Mouse (Mus musculus) heart, postnatal 0 days (tissue): ENCODE results near the gene 2410131K14Rik. TPM values are rescaled to one million over a fixed set of nuclear protein-coding genes. Genes with fewer than 3 reads are reported as not detected.

Experiments used
- ATAC-seq: fragments of 200-750 bp; cut with Nextera tagmentation; 2 replicates; pipeline ENCODE4 v1.8.0; 2017; ENCODE audit warnings: low read depth, moderate number of reproducible peaks, moderate library complexity; ENCODE audit not compliant: insufficient read depth
- DNase-seq: peaks from one replicate; pipeline ENCODE4 v3.0.0-alpha.2; 2016; ENCODE audit warnings: low spot score
- H3K27ac ChIP-seq: fragments of 300-500 bp; sonication (generic); 2 replicates; pipeline ENCODE4 v1.5.1; 2014; ENCODE audit warnings: low read depth, mild to moderate bottlenecking
- H3K27me3 ChIP-seq: fragments of 300-500 bp; sonication (generic); 2 replicates; pipeline ENCODE4 v1.6.1; 2014; ENCODE audit warnings: low read length, mixed read lengths; ENCODE audit not compliant: control insufficient read depth, insufficient read depth
- H3K36me3 ChIP-seq: fragments of 300-500 bp; sonication (generic); replicated peaks from 2 replicates; pipeline ENCODE4 v1.6.1; 2014; ENCODE audit warnings: low read length, mixed read lengths; ENCODE audit not compliant: control insufficient read depth, insufficient read depth
- H3K4me1 ChIP-seq: fragments of 300-500 bp; sonication (generic); 2 replicates; pipeline ENCODE4 v1.6.1; 2014; ENCODE audit warnings: antibody characterized with exemption; ENCODE audit not compliant: control insufficient read depth, insufficient read depth
- H3K4me2 ChIP-seq: fragments of 300-500 bp; sonication (generic); 2 replicates; pipeline ENCODE4 v1.6.1; 2014; ENCODE audit warnings: low read depth, mild to moderate bottlenecking, low read length, moderate library complexity
- H3K4me3 ChIP-seq: fragments of 300-500 bp; sonication (generic); 2 replicates; pipeline ENCODE4 v1.5.1; 2014; ENCODE audit warnings: low read depth, low read length
- H3K9ac ChIP-seq: fragments of 300-500 bp; sonication (generic); replicated peaks from 2 replicates; pipeline ENCODE4 v1.6.1; 2014; ENCODE audit warnings: low read depth, low read length, mixed read lengths
- H3K9me3 ChIP-seq: fragments of 300-500 bp; sonication (generic); replicated peaks from 2 replicates; pipeline ENCODE4 v1.6.1; 2016; ENCODE audit warnings: low read length; ENCODE audit not compliant: control insufficient read depth
- CTCF ChIP-seq: IDR thresholded peaks from 2 replicates; pipeline ENCODE4 v1.5.1; 2016; ENCODE audit warnings: antibody characterized with exemption, control low read depth, low read depth
- EP300 ChIP-seq: IDR thresholded peaks from 2 replicates; pipeline ENCODE4 v1.6.1; 2016; ENCODE audit warnings: antibody characterized with exemption, low read depth
- WGBS: fragments of 180-500 bp; shearing (Covaris S2); extraction: QIAGEN DNeasy Blood & Tissue Kit; methylation state at CpG from one replicate; pipeline ENCODE4 v1.1.7; 2014; 5-methylcytosine and 5-hydroxymethylcytosine counted together
- polyA plus RNA-seq: library from polyadenylated mRNA; unstranded; fragments of >200 nt; fragmentation: Nextera tagmentation; extraction: Ambion mirVana; gene quantifications from 2 replicates; pipeline ENCODE4 v1.2.1, GENCODE M21; 2015
- total RNA-seq: library from RNA; depleted of rRNA; stranded (reverse); fragments of >200 nt; gene quantifications from 2 replicates; pipeline ENCODE4 v1.2.3, GENCODE M21; 2014; ENCODE audit warnings: low replicate concordance; rRNA removed

Gene 2410131K14Rik
- total and polyA plus RNA-seq, 2 experiments from 2014 or later, result 4.1 to 5.9 TPM

DNA sequence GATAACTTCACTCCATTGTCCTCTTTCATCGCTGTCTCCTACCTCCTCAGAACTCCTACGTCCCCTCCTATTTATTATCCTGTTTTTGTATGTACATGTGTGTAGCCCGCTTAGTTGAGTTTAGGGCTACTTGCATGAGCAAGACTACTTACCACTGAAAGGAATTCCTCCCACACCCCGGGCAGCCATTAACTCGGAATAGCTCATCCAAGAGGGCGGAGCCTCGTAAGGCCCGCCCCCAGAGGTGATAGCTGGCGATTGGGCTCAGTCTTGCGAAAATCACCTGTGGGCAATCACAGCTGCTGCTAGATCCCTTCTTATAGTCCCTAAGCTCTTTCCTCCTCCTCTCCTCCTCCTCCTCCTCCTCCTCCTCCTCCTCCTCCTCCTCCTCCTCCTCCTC lies 66.2 kb downstream of the 2410131K14Rik start:
- Histone ChIP-seq H3K9ac (no peak overlapping the region), H3K4me2 (no peak overlapping the region), H3K27me3 (no peaks in the 10 kb centered on the region), H3K27ac (no peak overlapping the region), H3K4me3 (no peak overlapping the region), H3K4me1 (no peaks in the 10 kb centered on the region), H3K36me3 (no peaks in the 10 kb centered on the region), H3K9me3 (no peaks in the 10 kb centered on the region)
- TF ChIP-seq EP300 (no peak), CTCF (no peak)
- no peak for DNase-seq
- 52% methylated on average over 10 of the region's 10 CpGs for WGBS
- no peak for ATAC-seq

DNA sequence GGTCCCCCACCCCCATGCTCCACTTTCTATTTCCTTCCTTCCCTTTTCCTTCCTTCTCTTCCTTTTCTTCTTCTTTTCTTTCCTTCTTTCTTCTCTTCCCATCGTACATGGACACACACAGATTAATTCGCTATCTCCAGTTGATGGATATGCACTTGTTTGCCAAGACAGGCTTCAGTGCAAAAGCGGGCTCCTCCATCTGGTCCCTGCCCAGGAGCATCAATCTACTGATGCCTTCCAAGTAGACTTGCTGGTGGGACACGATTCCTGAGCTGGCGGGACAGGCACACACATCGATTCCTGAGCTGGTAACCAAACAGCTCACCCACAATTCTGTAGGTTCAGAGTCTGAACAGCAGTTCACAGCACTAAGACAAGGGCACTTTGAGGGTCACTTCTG lies 68.7 kb downstream of the 2410131K14Rik start:
- H3K4me1 ChIP-seq, result no peaks in the 10 kb centered on the region
- no peak overlapping the region for H3K27ac ChIP-seq
- DNase-seq (no peak), ATAC-seq (no peak)
- no peaks in the 10 kb centered on the region for H3K9me3 ChIP-seq
- H3K4me3 ChIP-seq, result no peak overlapping the region
- TF ChIP-seq EP300 (no peak), CTCF (no peak)
- 82% methylated on average over 6 of the region's 6 CpGs for WGBS
- peaks cover 4% of the 10 kb centered on the region; the same call in 1 of the 2 replicates for H3K27me3 ChIP-seq
- no peaks in the 10 kb centered on the region for H3K36me3 ChIP-seq
- no peak overlapping the region for H3K4me2 ChIP-seq
- no peak overlapping the region for H3K9ac ChIP-seq

Other genes starting within 250 kb of the 2410131K14Rik start
- gene Tesc, start 217.5 kb upstream of the 2410131K14Rik start, total RNA-seq, result 17.6 and 19.6 TPM in 2 replicates
- 19.0 and 20.7 TPM in 2 replicates for gene Tesc, start 217.5 kb upstream of the 2410131K14Rik start, polyA plus RNA-seq
- 49.7 and 66.9 TPM in 2 replicates for gene Fbxw8, start 89.8 kb upstream of the 2410131K14Rik start, total RNA-seq
- 15.5 and 16.5 TPM in 2 replicates for gene Fbxw8, start 89.8 kb upstream of the 2410131K14Rik start, polyA plus RNA-seq
- 0.04 TPM in 1 of 2 replicates, not detected in the other for gene Hrk, start 80.6 kb upstream of the 2410131K14Rik start, total RNA-seq
- gene Hrk, start 80.6 kb upstream of the 2410131K14Rik start, polyA plus RNA-seq, result 0.11 and 0.19 TPM in 2 replicates
- gene Rnft2, start 111 bp upstream of the 2410131K14Rik start, total RNA-seq, result 1.7 and 12.7 TPM in 2 replicates
- 0.40 and 0.70 TPM in 2 replicates for gene Rnft2, start 111 bp upstream of the 2410131K14Rik start, polyA plus RNA-seq